In genomic region chr6:54485435-54485901, GRCm38 (mm10) we compare ENCODE assay signal across 9 mouse cellular contexts. TPM values are rescaled to one million over a fixed set of nuclear protein-coding genes. Genes with fewer than 3 reads are reported as not detected.
A peak's percentile ranks its signal among the peaks of the same experiment; 100 is the strongest.
DNase-seq lines count a peak whose midpoint lies in the region; ATAC-seq lines count a peak whose summit lies in the region.
"Had no signal": no experiment of that assay in that cellular context is flagged by ENCODE, and none has a peak within 500 bp of the region (broad histone marks: within the 10 kb centered on the region; RNA-seq: fewer than 3 reads in every experiment).

No protein-coding gene starts in this region.

- intact Hi-C loops in heart, postnatal 25 days (cut with DNase I), result no loop called here
- intact Hi-C loops in left cerebral cortex, postnatal 25 days (cut with DNase I), result no loop called here
- intact Hi-C loops in gastrocnemius, postnatal 36 days (cut with DNase I), result no loop called here

- peak overlapping the region; percentile 37 for H3K4me3 ChIP-seq in heart, embryonic 15.5 days
- H3K4me3 ChIP-seq in embryonic facial prominence, embryonic 13.5 days, result peak overlapping the region; percentile 34
- peak overlapping the region; percentile 35 for H3K4me3 ChIP-seq in limb, embryonic 11.5 days (ENCODE audit: low read depth, low read length)

- peaks cover 12% of the 10 kb centered on the region for H3K4me1 ChIP-seq in heart, embryonic 15.5 days (replicated peaks)
- H3K4me1 ChIP-seq in embryonic facial prominence, embryonic 13.5 days, result 0 out of 2 replicates have a peak, but pooled peaks cover 5% of the 10 kb centered on the region
- H3K4me1 ChIP-seq in limb, embryonic 11.5 days (ENCODE audit: control insufficient read depth, insufficient read depth, low read length), result peaks cover 3% of the 10 kb centered on the region; the same call in 1 of the 2 replicates

- DNase-seq in heart, postnatal 25 days (ENCODE audit: low spot score), result no peak
- DNase-seq in limb, embryonic 11.5 days (ENCODE audit: low spot score), result peak; percentile 51
- DNase-seq in retina, embryonic 14.5 days (ENCODE audit: low spot score), result peak; percentile 29
- DNase-seq in left cerebral cortex, postnatal 25 days (ENCODE audit: low spot score in 2 of 2), result no peak
- DNase-seq in ovary, postnatal 36 days (ENCODE audit: low spot score), result no peak
- no peak for DNase-seq in gastrocnemius, postnatal 36 days

- H3K36me3 ChIP-seq in heart, embryonic 15.5 days, result no peaks in the 10 kb centered on the region; the same call in 1 of the 2 replicates
- H3K36me3 ChIP-seq in embryonic facial prominence, embryonic 13.5 days, result no peaks in the 10 kb centered on the region
- H3K36me3 ChIP-seq in limb, embryonic 11.5 days (ENCODE audit: control insufficient read depth, insufficient read depth, low read length), result no peaks in the 10 kb centered on the region

- ATAC-seq in heart, embryonic 15.5 days (replicated peaks; ENCODE audit: insufficient number of reproducible peaks, insufficient read depth, low FRiP score, low read depth), result peak; percentile 23
- peak; percentile 45; the same call in 1 of the 2 replicates for ATAC-seq in embryonic facial prominence, embryonic 13.5 days (ENCODE audit: insufficient number of reproducible peaks, insufficient read depth, low FRiP score, low TSS enrichment, low read depth)
- ATAC-seq in limb, embryonic 11.5 days (ENCODE audit: insufficient number of reproducible peaks, low FRiP score, low TSS enrichment, low read depth), result peak; percentile 72

- no peaks in the 10 kb centered on the region for H3K9me3 ChIP-seq in heart, embryonic 15.5 days (replicated peaks)
- H3K9me3 ChIP-seq in embryonic facial prominence, embryonic 13.5 days, result no peaks in the 10 kb centered on the region
- H3K9me3 ChIP-seq in limb, embryonic 11.5 days (ENCODE audit: control insufficient read depth, low read length), result no peaks in the 10 kb centered on the region

- H3K27ac ChIP-seq in heart, embryonic 15.5 days, result no peak overlapping the region
- no peak overlapping the region for H3K27ac ChIP-seq in embryonic facial prominence, embryonic 13.5 days
- H3K27ac ChIP-seq in limb, embryonic 11.5 days (replicated peaks; ENCODE audit: low read depth, low read length), result no peak overlapping the region; the same call in 1 of the 2 replicates

- H3K27me3 ChIP-seq in heart, embryonic 15.5 days, result no peaks in the 10 kb centered on the region
- H3K27me3 ChIP-seq in embryonic facial prominence, embryonic 13.5 days, result peaks cover 19% of the 10 kb centered on the region
- no peaks in the 10 kb centered on the region for H3K27me3 ChIP-seq in limb, embryonic 11.5 days (ENCODE audit: control insufficient read depth, insufficient read depth, low read length)

- H3K9ac ChIP-seq in heart, embryonic 15.5 days, result no peak overlapping the region
- 0 out of 2 replicates have a peak overlapping the region, but pooled peaks have one; percentile 21 for H3K9ac ChIP-seq in embryonic facial prominence, embryonic 13.5 days
- 0 out of 2 replicates have a peak overlapping the region, but pooled peaks have one; percentile 12 for H3K9ac ChIP-seq in limb, embryonic 11.5 days (ENCODE audit: low read length)

- WGBS in heart, embryonic 15.5 days, result 12% methylated on average over 19 of the region's 25 CpGs
- WGBS in embryonic facial prominence, embryonic 13.5 days, result 10% methylated on average over 23 of the region's 25 CpGs
- WGBS in limb, embryonic 11.5 days, result 2% methylated on average over 16 of the region's 25 CpGs

- peak overlapping the region; percentile 67 for H3K4me2 ChIP-seq in heart, embryonic 15.5 days
- H3K4me2 ChIP-seq in embryonic facial prominence, embryonic 13.5 days, result peak overlapping the region; percentile 64
- peak overlapping the region; percentile 72 for H3K4me2 ChIP-seq in limb, embryonic 11.5 days (ENCODE audit: low read depth, severe bottlenecking)

RNA-seq across cellular contexts. Expression of gene Wipf3, which starts 56.1 kb away (rescaled TPM):
- 3.3 and 3.4 TPM in 2 replicates for polyA plus RNA-seq in heart, embryonic 15.5 days (2015; fragmentation: Nextera tagmentation; extraction: Ambion mirVana)
- total RNA-seq in heart, postnatal 25 days (2021), result 10 to 100 TPM; 29.9 to 42.3 TPM
- polyA plus RNA-seq in embryonic facial prominence, embryonic 13.5 days (2015; fragmentation: Nextera tagmentation; extraction: Ambion mirVana), result 1.1 and 1.5 TPM in 2 replicates
- 0.54 and 0.95 TPM in 2 replicates for polyA plus RNA-seq in limb, embryonic 11.5 days (2014; fragmentation: Nextera tagmentation; extraction: Ambion mirVana)
- 10 to 100 TPM; 72.4 to 84.9 TPM for total RNA-seq in left cerebral cortex, postnatal 25 days (2021)
- total RNA-seq in gastrocnemius, postnatal 36 days (2021), result 10 to 100 TPM; 15.5 to 16.0 TPM
- total RNA-seq: MEL had no signal

Comparison
In these comparisons a context has a peak if more than half of its experiments do, and no peak if none do; other contexts are left out.
1. DNase-seq: peak in limb, embryonic 11.5 days (single experiment) and retina, embryonic 14.5 days (single experiment); none in heart, postnatal 25 days (single experiment), left cerebral cortex, postnatal 25 days (0 of 2), ovary, postnatal 36 days (single experiment) and gastrocnemius, postnatal 36 days (0 of 2).
2. Peak in every context shown above with its lines, with median percentiles within 50 percentile points of each other: ATAC-seq, H3K4me2 ChIP-seq and H3K4me3 ChIP-seq.